Mouse (Mus musculus) liver (tissue): Measurements from ENCODE around the gene Lrp3.
"Not testable (repeated sequence)": the region's sequence is repeated elsewhere in the genome, so short reads cannot be mapped to it uniquely, and the experiment has no call there.

ENCODE experiments used
- DNase-seq: peaks from one replicate; pipeline ENCODE4 v3.0.0-alpha.2; 2020; ENCODE audit warnings: mixed read lengths

Gene Lrp3

GRCm38 (mm10) chr7:35215225-35215624 lies at the start of gene Lrp3:
Lrp3 (minus strand) TSS chr7:35215498.
- peak; percentile 61 for DNase-seq

GRCm38 (mm10) chr7:35264746-35265145 lies 49.4 kb upstream of the Lrp3 start:
- peak; percentile 40 for DNase-seq

GRCm38 (mm10) chr7:35263595-35264489 lies 48.5 kb upstream of the Lrp3 start:
- no peak for DNase-seq

GRCm38 (mm10) chr7:35259384-35259783 lies 44.1 kb upstream of the Lrp3 start:
- peak; percentile 17 for DNase-seq

GRCm38 (mm10) chr7:35258294-35258693 lies 43.0 kb upstream of the Lrp3 start:
- no peak for DNase-seq

- DNase-seq: no peak
Measured at GRCm38 (mm10) chr7:35252041-35252558, 36.8 kb upstream of the Lrp3 start.

- not testable (repeated sequence) for DNase-seq
Measured at GRCm38 (mm10) chr7:35237935-35238334, 22.6 kb upstream of the Lrp3 start.

- peak; percentile 61 for DNase-seq
Measured at GRCm38 (mm10) chr7:35235308-35235707, 20.0 kb upstream of the Lrp3 start.

- DNase-seq: peak; percentile 96
Measured at GRCm38 (mm10) chr7:35234361-35235245, 19.3 kb upstream of the Lrp3 start.

GRCm38 (mm10) chr7:35233861-35234260 lies 18.6 kb upstream of the Lrp3 start:
- DNase-seq: no peak

GRCm38 (mm10) chr7:35232796-35233455 lies 17.6 kb upstream of the Lrp3 start:
- DNase-seq: no peak

GRCm38 (mm10) chr7:35230333-35230732 lies 15.0 kb upstream of the Lrp3 start:
- peak; percentile 27 for DNase-seq

GRCm38 (mm10) chr7:35220694-35221365 lies 5.5 kb upstream of the Lrp3 start:
- DNase-seq: no peak

- DNase-seq: no peak
Measured at GRCm38 (mm10) chr7:35215731-35216130, 433 bp upstream of the Lrp3 start.

GRCm38 (mm10) chr7:35214442-35215222 lies 666 bp downstream of the Lrp3 start:
- DNase-seq: no peak

GRCm38 (mm10) chr7:35211791-35212190 lies 3.5 kb downstream of the Lrp3 start:
- DNase-seq: no peak

GRCm38 (mm10) chr7:35199755-35200154 lies 15.5 kb downstream of the Lrp3 start:
- DNase-seq: no peak

GRCm38 (mm10) chr7:35198981-35199754 lies 16.1 kb downstream of the Lrp3 start:
- no peak for DNase-seq

GRCm38 (mm10) chr7:35197022-35197421 lies 18.3 kb downstream of the Lrp3 start:
- DNase-seq: no peak

GRCm38 (mm10) chr7:35191276-35191675 lies 24.0 kb downstream of the Lrp3 start:
- DNase-seq: no peak

GRCm38 (mm10) chr7:35189699-35190098 lies 25.6 kb downstream of the Lrp3 start:
- no peak for DNase-seq
